Mouse (Mus musculus) kidney, adult 11 months (tissue): ENCODE results near the gene Vmn1r28.
"Not testable (repeated sequence)": the region's sequence is repeated elsewhere in the genome, so short reads cannot be mapped to it uniquely, and the experiment has no call there.

ENCODE experiments used
- DNase-seq: peaks from one replicate; pipeline ENCODE4 v3.0.0; 2022

Gene Vmn1r28

DNA sequence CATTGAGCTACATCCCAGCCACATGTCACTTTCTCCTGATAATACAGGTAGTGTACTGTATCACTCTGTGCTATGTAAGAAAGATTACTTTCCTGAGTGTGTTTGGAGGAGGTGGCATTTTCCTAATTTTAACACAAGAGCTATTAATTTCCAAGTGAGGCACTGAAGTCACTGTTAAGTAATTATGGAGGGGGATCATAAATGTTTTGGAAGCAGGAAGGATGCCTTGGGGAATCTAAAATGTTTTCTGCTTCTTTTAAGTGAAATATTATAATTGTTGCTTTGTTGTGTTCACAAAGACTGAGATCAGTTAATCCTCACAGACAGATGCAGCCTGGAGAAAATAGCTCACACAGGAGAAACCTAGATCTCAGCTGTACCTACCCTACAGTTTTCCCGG is at the start of gene Vmn1r28:
Gene Vmn1r28, plus strand, starts transcription at position 301 of the 400 bp plus-strand sequence.
- DNase-seq = no peak

DNA sequence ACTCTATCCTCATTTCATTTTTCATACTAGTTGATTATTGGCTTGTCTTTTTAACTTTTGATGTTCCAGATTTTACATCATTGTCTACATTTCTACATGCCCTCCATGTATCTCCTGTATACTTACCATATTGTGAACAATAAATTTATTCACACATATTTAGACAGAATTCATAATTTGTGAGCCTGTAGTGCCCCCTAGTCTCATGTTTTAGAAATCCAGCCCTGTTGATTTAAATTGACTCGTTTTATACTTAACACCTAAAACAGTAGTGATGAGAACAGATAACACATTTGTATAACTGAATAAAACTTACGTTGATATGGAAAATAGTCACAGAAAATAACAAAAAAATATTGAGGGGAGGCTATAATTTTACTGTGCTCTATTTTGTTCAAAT is 45.7 kb upstream of the Vmn1r28 start:
- no peak for DNase-seq

DNA sequence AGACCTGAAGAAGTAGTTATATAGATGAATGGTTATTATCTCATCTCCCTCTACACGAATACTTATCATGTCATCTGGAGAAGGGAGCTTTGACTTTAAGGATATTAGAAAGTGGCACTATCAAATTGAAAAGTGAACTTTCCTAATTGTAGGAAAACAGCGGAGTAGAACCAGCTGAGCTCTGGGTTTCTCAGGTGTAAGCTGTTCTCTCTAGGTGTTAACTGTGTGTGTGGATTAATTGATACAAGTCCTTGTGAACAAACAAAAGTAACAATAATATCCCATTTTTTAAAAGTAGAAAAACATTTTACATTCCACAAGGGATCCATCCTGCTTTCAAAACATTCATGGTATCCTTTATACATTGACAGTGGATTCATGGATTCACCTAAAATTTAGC is 43.1 kb upstream of the Vmn1r28 start, which contains the start of gene Vmn1r27:
Gene Vmn1r27, minus strand, starts transcription at position 101 of the 400 bp plus-strand sequence.
- no peak for DNase-seq

DNA sequence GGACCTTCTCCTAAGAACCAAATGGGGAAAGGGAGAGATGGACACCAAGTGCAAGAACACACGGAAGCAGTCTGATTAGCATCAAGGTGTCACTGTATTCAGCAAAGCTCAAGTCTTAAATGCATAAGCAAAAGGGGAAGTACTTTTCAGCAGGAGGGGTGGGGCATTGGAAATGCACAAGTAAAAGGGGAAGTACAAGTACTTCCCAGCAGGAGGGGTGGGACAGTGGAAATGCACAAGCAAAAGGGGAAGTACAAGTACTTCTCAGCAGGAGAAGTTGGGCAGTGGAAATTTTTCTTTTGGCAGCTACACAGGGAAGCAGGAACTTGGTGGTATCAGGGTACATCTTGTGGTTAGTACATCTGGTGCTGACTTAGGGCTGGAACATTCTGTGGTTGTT is 17.8 kb downstream of the Vmn1r28 start:
- not testable (repeated sequence) for DNase-seq

DNA sequence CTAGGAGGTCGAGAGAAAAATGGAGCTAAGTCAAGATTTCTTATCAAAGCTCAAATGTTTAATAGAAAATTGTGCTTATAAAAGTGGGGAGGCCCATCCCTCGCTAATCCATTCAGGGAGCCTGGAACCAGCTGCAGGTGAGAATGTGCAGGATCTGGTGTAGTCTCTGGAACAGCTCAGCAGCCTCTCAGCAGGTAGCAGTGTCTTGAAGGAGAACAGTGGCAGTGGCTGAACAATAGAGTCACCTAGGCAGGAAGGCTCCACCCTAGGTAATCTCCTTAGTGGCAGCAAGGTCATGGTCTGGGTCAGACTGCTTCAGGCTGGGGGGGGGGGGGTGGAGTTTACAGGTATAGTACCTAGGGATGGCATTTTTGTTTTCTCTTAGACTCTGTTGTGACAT is 30.4 kb downstream of the Vmn1r28 start:
- no peak for DNase-seq

DNA sequence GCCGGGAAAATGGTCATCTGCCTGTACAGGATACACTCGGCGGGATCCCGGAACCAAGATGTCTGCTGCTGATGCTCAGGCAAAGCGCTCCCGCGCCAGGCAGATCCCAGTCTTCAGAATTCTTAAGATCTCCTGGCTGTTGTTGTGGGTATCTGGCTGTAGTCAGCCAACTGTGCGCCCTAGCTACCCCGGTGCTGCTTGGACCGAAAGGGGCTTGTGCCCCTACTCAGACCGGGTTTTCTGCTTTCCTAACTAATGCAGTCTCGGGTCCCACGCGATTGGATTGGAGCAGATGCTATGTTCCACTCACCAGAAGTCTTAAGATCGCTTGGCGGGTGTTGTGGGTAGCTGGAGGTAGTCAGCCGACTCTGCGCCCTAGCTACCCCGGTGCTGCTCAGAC is 36.7 kb downstream of the Vmn1r28 start:
- not testable (repeated sequence) for DNase-seq

DNA sequence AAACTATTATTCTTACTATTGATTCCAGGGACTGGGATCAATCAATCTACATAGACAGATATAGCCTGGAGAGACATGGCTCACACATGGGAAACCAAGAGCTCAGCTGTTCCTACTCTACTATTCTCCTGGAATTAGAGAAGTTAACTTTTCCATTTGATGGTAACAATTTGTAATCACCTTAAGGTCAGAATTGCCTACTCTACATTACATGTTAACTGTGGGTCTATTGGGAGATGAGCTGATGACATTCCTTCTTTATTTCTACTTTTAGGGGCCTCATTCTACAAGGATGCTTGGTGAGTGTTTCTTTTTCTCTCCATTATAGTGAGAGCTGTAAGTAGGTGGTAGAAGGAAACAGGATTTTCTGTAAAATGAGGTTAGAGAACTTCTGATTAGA is 39.4 kb downstream of the Vmn1r28 start, which contains the start of gene Vmn1r29:
Gene Vmn1r29, plus strand, starts transcription at position 301 of the 400 bp plus-strand sequence.
- no peak for DNase-seq
